Mouse (Mus musculus) limb, embryonic 14.5 days (tissue): ENCODE results near the gene Maml3. TPM values are rescaled to one million over a fixed set of nuclear protein-coding genes. Genes with fewer than 3 reads are reported as not detected.
A peak's percentile ranks its signal among the peaks of the same experiment; 100 is the strongest.

Experiments
- ATAC-seq: fragments of 200-750 bp; cut with Nextera tagmentation; 2 replicates; pipeline ENCODE4 v1.8.0; 2017; ENCODE audit warnings: low read depth, moderate number of reproducible peaks, moderate TSS enrichment; ENCODE audit not compliant: low FRiP score
- DNase-seq: peaks from one replicate; pipeline ENCODE4 v3.0.0-alpha.2; 2015; ENCODE audit warnings: low spot score
- H3K27ac ChIP-seq: fragments of 300-500 bp; sonication (generic); replicated peaks from 2 replicates; pipeline ENCODE4 v1.5.1; 2014; ENCODE audit warnings: low read depth, mild to moderate bottlenecking, low read length, moderate library complexity, mixed read lengths
- H3K27me3 ChIP-seq: fragments of 300-500 bp; sonication (generic); 2 replicates; pipeline ENCODE4 v1.6.1; 2014; ENCODE audit warnings: low read length, mixed read lengths; ENCODE audit not compliant: control insufficient read depth, insufficient read depth
- H3K36me3 ChIP-seq: fragments of 300-500 bp; sonication (generic); 2 replicates; pipeline ENCODE4 v1.6.1; 2014; ENCODE audit warnings: mild to moderate bottlenecking, low read length, moderate library complexity, mixed read lengths; ENCODE audit not compliant: control insufficient read depth, insufficient read depth
- H3K4me1 ChIP-seq: fragments of 300-500 bp; sonication (generic); 2 replicates; pipeline ENCODE4 v1.6.1; 2014; ENCODE audit warnings: antibody characterized with exemption, low read length, mixed read lengths; ENCODE audit not compliant: control insufficient read depth, insufficient read depth
- H3K4me2 ChIP-seq: fragments of 300-500 bp; sonication (generic); replicated peaks from 2 replicates; pipeline ENCODE4 v1.6.1; 2014; ENCODE audit warnings: low read depth, mild to moderate bottlenecking, low read length, moderate library complexity; ENCODE audit not compliant: severe bottlenecking
- H3K4me3 ChIP-seq: fragments of 300-500 bp; sonication (generic); replicated peaks from 2 replicates; pipeline ENCODE4 v1.5.1; 2014; ENCODE audit warnings: low read length
- H3K9ac ChIP-seq: fragments of 300-500 bp; sonication (generic); 2 replicates; pipeline ENCODE4 v1.6.1; 2014; ENCODE audit warnings: mild to moderate bottlenecking, low read depth, low read length, moderate library complexity; ENCODE audit not compliant: severe bottlenecking
- H3K9me3 ChIP-seq: fragments of 300-500 bp; sonication (generic); 2 replicates; pipeline ENCODE4 v1.6.1; 2016; ENCODE audit warnings: low read length; ENCODE audit not compliant: control insufficient read depth
- POLR2A ChIP-seq: fragments of 200-500 bp; IDR thresholded peaks from 2 replicates; pipeline ENCODE4 v1.8.0; 2012; ENCODE audit warnings: inconsistent platforms, mild to moderate bottlenecking, moderate library complexity, borderline replicate concordance; ENCODE audit not compliant: insufficient read depth, insufficient read length; ENCODE audit errors: extremely low read depth
- WGBS: fragments of 180-500 bp; shearing (Covaris S2); extraction: QIAGEN DNeasy Blood & Tissue Kit; methylation state at CpG from one replicate; pipeline ENCODE4 v1.1.7; 2014; 5-methylcytosine and 5-hydroxymethylcytosine counted together
- polyA plus RNA-seq, 2 experiments: library from polyadenylated mRNA; depleted of rRNA in 1 of 2; stranded (reverse) in 1 of 2; unstranded in 1 of 2; fragments of >200 nt; fragmentation: Nextera tagmentation in 1 of 2; extraction: Ambion mirVana in 1 of 2; gene quantifications; 2 replicates each; pipeline versions ENCODE4 v1.2.1 to v1.2.3; 2012 to 2014

Maml3 gene
- polyA plus RNA-seq, 2 experiments, result 5.4 to 5.6 TPM

GRCm38 (mm10) chr3:51649986-51650385, 454.9 kb downstream of the Maml3 start:
- WGBS, result 65% methylated on average over 8 of the region's 8 CpGs
- H3K4me3 ChIP-seq, result no peak overlapping the region
- H3K36me3 ChIP-seq, result no peaks in the 10 kb centered on the region
- DNase-seq, result no peak
- no peak for TF ChIP-seq POLR2A
- no peaks in the 10 kb centered on the region for H3K9me3 ChIP-seq
- H3K4me2 ChIP-seq, result no peak overlapping the region
- H3K4me1 ChIP-seq, result peaks cover 9% of the 10 kb centered on the region
- H3K9ac ChIP-seq, result no peak overlapping the region
- H3K27me3 ChIP-seq, result no peaks in the 10 kb centered on the region
- ATAC-seq, result no peak
- no peak overlapping the region for H3K27ac ChIP-seq

- Histone ChIP-seq H3K4me1 (peaks cover 9% of the 10 kb centered on the region), H3K36me3 (no peaks in the 10 kb centered on the region), H3K9ac (no peak overlapping the region), H3K27me3 (no peaks in the 10 kb centered on the region), H3K9me3 (no peaks in the 10 kb centered on the region), H3K4me3 (no peak overlapping the region), H3K27ac (no peak overlapping the region), H3K4me2 (no peak overlapping the region)
- TF ChIP-seq POLR2A, result no peak
- WGBS, result 67% methylated on average over 8 of the region's 8 CpGs
- DNase-seq (no peak), ATAC-seq (no peak)
These were observed 455.4 kb downstream of the Maml3 start for GRCm38 (mm10) chr3:51649426-51649825.

DNA sequence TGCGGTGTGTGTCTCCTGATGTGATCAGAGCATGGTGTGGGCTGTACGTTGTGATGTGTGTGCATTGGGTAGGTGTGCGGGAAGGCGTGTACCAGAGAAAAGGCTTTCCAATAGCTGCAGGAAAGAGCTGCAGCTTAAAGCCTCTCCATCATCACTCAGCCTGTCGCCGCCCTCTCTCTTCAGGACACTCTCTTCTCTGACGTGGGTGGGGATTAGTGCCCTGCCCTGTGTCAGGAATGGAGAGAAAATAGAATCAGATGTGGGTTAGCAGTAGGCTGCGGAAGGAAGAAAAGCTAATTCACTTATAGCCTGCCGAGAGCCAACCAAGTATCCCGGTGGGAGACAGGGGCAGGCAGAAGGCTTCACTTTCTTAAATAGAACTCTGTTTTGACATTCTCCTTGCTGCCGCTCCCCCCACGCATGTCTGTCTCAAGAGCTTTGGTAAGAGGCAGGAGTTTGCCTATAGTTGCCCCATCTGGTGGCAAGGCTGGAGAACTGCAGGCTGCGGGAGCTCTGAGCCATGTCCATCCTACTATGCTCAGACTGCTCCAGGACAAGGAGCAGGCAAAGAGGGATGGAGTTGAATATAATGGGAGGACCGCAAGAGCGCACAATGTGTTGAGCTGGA, 456.7 kb downstream of the Maml3 start:
- no peak for TF ChIP-seq POLR2A

GRCm38 (mm10) chr3:51647356-51647755, 457.5 kb downstream of the Maml3 start:
- Histone ChIP-seq H3K27ac (no peak overlapping the region), H3K4me1 (no peaks in the 10 kb centered on the region), H3K9me3 (no peaks in the 10 kb centered on the region), H3K27me3 (no peaks in the 10 kb centered on the region), H3K4me2 (no peak overlapping the region), H3K9ac (no peak overlapping the region), H3K36me3 (no peaks in the 10 kb centered on the region), H3K4me3 (no peak overlapping the region)
- TF ChIP-seq POLR2A, result no peak
- WGBS, result 81% methylated on average over 4 of the region's 4 CpGs
- no peak for ATAC-seq
- no peak for DNase-seq

More for the DNA sequence above, 456.7 kb downstream of the Maml3 start:
- WGBS, result 40% methylated on average over 15 of the region's 15 CpGs
- Histone ChIP-seq H3K4me3 (0 out of 2 replicates have a peak overlapping the region, but pooled peaks have one; percentile 1), H3K27ac (no peak overlapping the region), H3K9me3 (no peaks in the 10 kb centered on the region), H3K9ac (no peak overlapping the region), H3K27me3 (no peaks in the 10 kb centered on the region), H3K4me2 (peak overlapping the region; percentile 38), H3K4me1 (peaks cover 8% of the 10 kb centered on the region), H3K36me3 (no peaks in the 10 kb centered on the region)
- 0 out of 2 replicates have a peak, but pooled peaks have one; percentile 50 for ATAC-seq
- peak; percentile 76 for DNase-seq

- no peak for DNase-seq
- TF ChIP-seq POLR2A, result no peak
- no peak for ATAC-seq
These were observed 458.6 kb downstream of the Maml3 start for GRCm38 (mm10) chr3:51646301-51646700.

More at GRCm38 (mm10) chr3:51646301-51646700, 458.6 kb downstream of the Maml3 start:
- H3K9ac ChIP-seq, result no peak overlapping the region
- H3K27me3 ChIP-seq, result no peaks in the 10 kb centered on the region
- no peaks in the 10 kb centered on the region for H3K36me3 ChIP-seq
- no peaks in the 10 kb centered on the region for H3K9me3 ChIP-seq
- H3K4me3 ChIP-seq, result no peak overlapping the region
- H3K27ac ChIP-seq, result no peak overlapping the region
- 56% methylated on average over 10 of the region's 10 CpGs for WGBS
- H3K4me2 ChIP-seq, result no peak overlapping the region
- H3K4me1 ChIP-seq, result no peaks in the 10 kb centered on the region
